Mouse (Mus musculus): ENCODE results near the gene Mindy4. TPM values are rescaled to one million over a fixed set of nuclear protein-coding genes. Genes with fewer than 3 reads are reported as not detected.

Mindy4 gene
- total RNA-seq, 1 experiment from 2014 or later: 5.4 TPM

DNA sequence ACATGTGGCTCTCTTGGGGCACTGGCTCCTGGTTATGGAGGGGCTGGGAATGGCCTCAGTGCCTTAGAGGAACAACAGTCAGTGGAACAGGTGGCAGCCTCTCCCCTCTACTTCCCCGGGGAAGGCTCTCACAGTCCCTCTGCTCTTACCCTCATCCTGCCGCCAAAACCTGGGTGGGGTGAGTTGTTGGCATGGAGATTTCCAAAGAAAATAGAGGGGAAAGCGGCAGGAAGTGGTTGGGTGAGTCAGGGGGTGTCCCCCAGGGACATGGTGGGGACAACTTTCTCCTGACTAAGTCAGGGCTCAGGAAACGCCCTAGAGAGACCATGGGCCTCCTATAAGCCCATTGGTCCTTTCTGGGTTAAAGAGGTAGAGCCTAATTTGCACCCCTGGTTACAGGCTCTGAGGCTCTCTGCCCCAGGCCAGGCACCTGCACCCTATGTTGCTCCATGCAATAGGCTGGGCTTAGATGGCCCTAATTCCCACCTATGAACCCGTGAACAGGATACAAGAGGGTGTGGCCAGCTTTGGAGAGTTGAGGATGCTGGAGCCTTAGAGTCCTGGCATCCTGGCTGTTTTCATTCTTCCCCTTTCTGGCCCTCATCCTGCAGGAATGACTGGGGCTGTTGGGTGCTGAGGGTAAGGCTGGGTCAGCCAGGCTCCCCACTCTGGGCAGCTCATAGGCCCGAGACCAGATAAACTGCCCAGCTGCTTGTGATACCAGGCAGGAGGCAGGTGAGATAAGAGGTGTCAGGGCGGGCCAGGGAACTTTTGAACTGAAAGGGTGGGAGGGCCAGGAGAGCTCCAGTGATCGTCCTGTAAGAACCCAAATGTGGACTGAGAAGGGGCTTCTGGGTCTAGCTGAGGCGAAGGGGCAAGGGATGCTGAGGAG, 136.0 kb downstream of the Mindy4 start:
- DNase-seq: no peak

DNA sequence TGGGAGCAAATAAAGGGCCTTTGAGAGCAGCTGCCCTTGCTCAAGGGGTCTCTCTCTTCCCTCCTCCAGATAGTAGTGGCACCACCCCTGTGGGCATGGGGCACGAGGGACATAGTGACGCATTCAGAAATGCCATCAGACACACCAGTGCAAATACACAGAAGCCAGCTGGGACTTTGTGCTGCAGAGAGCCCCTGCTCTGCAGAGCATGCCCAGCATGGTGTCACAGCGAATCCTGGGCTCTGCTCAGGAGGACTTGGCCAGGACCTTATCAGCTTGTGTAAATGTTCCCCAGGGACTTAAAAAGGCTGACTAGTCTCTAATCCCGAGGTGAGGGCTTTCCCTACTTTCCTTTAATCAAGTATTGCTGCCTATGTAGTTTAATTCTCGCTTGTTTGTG, 138.5 kb downstream of the Mindy4 start:
- DNase-seq: no peak

DNA sequence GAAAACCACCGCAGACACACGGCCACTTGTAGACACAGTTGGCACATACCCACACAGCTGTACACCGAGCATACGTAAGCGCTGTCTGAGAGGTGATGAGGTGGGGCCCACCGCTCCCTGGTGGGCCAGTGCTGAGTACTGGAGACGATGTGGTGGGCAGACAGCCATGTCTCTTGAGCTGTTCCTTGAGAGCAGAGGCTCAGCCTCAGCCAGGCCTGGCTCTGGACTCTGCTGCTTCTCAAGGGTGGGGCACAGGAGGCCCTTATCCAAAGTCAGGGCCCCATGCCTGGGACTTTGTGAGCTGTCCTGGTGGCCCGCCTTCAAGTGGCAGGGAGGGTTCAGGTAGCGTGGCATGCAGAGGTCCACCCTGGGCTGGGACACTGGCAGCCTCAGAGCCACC, 139.1 kb downstream of the Mindy4 start:
- no peak for DNase-seq

DNA sequence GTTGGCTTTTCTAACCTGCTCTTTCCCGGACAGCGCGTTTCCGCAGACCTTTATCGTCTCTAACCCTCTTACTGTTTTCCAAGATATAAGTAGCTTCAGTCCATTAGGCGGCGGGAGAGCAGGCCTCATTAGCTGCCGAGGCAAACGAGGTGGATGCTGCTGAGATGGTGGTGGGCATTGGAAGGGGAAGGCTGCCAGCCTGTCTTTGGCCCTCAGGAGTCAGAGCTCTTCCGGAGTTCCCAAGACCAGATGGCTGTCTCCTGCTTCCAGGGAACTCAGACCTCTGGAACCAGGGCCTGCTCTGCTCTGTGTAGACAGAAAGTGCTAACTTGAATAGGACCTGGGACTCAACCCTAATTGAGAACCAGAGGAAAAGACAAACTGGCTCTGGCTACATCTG, 140.3 kb downstream of the Mindy4 start:
- no peak for DNase-seq

DNA sequence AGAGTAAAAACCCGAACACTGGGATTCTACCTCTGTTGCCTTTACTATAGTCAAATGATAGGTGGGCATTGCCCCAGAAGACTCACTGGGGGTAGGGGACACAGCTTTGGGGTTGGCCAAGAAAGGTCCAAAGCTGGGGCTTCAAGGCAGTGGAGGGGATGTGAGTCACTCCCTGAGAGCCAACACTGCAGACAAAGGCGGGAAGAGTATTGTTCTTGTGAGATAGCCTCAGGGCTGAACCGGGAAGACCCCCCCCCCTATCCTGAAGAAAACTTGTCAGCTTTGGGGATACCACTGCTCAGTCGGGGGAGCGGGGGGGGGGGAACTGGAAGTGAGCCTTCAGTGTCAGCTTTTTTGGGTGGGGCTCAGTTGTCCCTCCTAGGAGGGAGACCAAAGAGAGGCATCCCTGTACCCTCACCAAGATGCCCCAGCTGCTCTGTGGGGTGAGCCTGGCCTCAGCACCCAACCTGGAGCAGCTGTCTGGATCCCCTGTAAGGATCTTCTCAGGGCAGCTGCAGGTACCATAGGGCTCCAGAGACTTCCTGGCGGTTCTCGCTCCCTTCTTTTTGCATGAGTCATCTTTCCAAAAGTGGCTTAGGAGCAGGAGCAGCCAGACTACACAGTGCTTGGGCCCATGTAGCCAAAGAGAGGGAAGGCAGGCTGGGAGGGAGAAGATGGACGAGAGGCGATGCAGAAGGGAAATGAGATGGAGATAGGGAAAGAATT, 141.3 kb downstream of the Mindy4 start:
- DNase-seq: no peak

DNA sequence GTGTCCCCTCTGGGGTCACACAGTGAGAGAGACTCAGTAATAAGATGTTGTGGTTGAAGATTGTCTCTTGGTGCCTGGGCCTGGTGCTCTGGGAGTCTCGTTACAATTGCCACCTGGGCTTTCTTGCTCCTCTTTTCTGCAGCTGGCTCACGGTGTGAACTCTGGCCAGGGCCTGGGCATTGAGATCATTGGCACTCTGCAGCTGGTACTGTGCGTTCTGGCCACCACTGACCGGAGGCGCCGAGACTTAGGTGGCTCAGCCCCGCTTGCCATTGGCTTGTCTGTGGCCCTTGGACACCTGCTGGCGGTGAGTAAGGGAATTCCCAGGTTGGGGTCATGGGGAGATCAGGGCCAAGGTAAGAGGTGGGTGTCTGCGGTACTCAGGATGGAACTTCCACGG, 142.1 kb downstream of the Mindy4 start:
- no peak for DNase-seq

DNA sequence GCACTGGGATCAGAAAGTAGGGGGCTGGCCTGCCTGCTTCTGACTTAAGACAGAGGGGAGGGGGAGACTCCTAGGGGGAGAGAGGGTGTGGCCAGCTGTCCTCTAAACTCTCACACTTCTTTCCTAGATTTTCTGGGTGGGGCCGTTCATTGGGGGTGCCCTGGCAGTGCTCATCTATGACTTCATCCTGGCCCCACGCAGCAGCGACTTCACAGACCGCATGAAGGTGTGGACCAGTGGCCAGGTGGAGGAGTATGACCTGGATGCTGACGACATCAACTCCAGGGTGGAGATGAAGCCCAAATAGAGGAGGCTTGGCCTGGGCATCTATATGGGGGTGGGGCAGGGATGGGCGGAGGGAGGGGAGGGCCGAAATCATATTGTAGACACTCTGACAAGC, 143.3 kb downstream of the Mindy4 start:
- DNase-seq: no peak

DNA sequence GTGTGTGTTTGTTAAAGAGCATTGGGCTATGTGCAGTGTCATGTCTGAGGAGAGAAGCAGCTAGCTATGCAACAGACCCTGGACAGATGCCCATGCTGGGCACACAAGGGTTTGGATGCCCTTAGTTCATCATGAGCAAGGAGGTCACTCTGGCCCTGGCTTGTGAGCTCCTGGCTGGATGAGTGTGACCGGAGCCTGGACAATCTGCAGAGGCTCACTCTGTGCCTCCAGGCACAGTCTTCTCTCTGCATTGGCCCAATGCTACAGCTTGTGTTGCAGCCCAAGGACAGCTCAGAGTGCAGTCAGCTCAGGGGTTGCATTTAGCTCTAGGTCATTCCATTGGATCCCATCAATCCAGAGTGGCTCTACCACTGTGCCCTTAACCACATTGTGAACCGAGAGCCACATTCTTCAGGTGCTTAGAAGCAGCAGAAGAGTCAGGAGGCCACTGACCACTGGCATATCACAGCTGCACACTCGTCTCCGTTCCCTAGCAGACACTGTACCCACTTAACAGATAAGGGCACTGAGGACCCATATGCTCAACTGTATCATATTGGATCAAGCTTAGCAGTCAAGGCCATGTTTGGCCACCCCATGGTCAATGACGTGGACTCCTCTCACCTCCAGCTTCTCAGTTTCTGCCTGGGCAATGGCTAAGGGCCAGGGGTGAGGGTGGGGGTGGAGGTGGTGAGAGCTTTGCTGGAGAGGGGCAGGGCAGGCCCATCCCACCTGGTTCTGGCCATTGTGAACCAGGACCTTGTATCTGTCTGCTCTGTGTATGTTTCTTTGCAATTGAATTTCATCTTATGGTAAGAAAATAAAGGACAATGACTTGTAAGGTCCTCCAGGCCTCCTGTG, 144.8 kb downstream of the Mindy4 start:
- DNase-seq: no peak

DNA sequence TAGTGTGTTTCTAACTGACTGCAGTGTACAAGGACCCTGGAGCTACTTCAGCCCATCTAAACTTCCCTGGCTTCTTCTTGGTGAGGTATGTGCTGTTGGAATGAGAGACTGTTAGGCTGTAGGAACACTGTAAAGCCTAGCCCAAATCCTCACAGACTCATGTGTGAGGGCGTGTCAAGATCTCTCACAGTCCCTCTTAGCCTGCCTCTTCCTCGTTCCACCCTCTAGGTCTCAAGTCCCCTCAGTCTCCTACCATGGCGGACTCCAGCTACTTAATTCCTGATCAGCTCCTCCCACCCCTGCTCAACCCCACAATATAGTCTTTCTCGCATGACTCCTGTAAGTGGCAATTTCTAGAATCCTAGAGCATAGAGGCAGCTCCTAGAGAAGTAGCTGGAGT, 146.0 kb downstream of the Mindy4 start:
- no peak for DNase-seq

DNA sequence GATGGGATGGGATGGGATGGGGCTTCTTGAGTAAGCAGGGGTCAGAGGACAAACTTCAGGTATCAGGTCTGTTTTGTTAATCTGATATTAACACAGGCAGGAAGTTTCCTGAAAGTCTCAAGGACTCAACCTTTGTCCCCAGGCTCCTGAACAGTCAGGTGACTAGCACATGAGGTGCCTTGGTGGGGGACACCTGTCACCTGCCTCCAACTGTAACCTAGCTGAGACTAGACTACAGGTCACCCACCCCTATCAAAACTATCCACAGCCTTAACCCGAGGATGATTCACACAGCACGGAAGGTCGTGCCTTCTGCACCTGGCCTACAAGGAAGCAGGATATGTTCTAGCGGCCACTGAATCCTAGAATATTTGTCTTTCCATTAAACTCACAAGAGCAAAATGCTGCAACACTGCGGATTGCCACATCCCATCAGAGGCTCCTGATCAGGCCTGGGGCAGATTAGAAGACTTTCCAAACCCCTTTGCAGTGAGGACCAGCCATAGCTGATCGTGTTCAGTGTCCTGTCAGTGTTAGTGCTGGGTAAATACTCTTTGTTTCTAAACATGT, 147.3 kb downstream of the Mindy4 start:
- no peak for DNase-seq

DNA sequence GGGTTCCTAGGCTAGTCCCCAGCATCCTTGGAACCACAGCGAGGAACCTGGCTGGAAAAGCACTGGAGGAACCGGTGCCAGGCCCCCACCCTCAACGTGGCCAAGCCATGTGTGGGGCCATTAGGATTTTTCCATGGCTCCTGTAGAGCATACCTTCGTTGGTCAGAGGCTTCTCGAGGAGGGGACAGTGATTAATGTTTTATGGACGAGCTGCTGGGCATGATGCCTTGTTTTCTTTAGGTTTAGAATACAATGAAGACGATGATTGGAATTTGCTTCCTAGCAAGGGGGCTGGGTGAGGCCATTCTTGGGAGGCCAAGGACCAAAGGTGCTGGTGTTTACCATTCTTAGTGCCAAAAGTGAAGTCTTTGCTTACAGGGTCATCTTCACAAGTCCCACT, 148.5 kb downstream of the Mindy4 start:
- DNase-seq: no peak

DNA sequence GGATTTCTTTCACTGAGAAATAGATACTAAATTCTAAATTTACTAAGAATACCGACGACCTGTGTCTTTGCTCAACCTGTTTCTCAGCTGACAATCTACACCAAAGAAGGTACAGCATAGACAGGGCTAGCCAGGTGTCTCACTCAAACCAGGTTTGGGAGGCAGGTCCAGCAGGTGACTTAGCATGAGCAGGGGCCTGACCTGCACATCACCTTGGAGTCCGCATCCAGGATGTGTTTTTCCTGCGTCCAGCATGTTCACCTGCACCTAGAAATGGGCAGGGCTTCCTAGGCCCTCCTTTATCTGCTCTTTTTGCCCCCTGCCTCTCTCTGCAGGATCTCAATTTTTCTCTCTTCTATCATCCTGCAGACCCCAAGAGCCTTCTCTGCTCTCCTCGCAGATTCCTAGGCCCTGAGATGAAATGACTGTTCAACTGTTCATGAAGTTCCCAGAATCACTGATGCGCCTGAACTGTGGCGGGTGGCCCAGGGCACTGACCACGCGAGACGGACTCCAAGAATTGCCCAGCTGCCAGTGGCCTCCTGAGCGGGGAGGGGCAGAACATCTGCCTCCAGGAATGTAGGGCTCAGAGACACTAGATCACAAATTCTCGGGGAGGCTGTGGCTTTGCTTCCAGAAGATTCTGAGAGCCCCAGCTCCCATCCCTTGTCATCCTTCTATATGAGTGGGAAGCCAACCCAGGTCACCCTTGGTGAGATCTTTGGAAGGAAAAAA, 150.7 kb downstream of the Mindy4 start:
- DNase-seq: no peak

DNA sequence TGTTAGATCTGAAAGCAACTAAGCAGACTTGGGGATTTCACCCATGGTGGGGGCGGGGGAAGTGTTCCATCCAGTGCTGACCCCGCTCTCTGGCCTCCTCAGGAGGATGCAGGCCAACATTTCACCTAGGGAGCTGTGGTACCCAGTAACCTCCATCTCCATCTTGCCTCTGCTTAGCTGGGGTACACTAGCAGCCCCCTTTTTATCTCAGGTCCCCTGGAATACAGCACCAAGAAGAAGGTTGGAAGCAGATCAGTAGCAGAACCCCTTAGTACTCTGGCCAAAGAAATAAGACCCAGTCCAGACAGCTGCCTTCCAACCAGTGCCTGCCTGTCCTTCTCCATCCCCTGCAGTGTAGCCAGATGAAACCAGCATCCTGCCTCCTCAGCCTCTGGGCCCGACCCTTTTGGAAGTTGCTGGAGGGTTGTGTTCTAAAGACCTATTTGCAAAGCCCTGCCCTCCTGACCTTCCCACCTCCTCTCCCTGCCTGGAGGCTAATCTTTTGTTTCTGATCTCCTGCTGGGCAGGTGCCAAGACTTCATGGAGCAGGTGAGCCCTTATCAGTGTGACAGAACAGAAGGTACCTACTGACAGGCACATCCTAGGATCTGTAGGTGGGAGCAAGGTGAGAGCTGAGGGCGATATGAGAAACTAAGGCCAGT, 151.4 kb downstream of the Mindy4 start:
- no peak for DNase-seq

DNA sequence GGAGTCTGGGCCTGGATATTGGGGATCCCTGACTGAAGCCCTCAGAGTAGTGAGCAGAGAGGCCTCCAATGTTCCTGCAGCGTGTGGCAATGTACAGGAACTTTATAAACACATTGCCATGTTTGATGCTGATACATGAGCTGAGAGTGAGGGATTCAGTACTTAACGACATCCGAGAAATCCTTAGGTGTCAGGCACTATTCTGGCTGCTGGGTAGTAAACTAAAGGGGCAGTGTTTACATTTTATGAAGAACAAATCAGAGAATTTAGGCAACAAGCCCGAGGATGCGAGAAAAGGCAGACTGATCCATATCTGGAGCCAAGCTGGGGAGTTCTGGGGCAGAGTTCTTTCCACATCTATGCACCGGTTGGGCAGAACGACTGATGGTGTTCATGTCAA, 152.4 kb downstream of the Mindy4 start:
- no peak for DNase-seq

DNA sequence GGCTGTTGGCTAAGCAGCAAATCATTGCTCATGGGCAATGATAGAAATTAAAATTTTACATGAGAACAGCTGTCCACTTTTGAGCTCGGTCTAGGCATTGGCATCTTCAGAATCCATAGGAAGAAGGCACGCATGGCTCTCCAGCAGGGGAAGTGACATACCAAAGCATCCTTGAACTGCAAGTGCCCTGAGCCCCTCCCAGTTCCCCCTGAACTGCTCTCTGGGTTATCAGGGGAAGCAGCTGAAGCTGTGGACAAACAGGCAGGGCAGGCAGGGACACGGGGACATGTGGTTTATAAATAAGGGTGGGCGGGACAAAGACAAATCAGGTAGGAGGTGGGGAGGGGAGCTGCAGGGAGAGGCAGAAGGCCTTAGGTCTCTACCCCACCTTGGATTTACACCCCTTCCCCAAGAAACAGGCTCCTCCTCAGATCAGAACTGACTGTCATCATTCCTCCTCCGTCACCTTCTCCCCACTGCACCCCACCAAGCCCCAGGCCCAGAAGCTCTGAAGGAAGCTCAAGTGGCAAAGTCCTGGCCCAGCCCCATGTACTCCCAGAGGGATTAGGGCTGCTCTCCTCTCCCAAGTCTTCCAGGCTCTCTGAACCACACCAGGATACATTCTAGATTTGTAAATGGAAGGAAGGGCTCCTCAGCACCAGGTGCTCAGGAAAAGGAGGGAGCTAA, 153.0 kb downstream of the Mindy4 start:
- DNase-seq: no peak

DNA sequence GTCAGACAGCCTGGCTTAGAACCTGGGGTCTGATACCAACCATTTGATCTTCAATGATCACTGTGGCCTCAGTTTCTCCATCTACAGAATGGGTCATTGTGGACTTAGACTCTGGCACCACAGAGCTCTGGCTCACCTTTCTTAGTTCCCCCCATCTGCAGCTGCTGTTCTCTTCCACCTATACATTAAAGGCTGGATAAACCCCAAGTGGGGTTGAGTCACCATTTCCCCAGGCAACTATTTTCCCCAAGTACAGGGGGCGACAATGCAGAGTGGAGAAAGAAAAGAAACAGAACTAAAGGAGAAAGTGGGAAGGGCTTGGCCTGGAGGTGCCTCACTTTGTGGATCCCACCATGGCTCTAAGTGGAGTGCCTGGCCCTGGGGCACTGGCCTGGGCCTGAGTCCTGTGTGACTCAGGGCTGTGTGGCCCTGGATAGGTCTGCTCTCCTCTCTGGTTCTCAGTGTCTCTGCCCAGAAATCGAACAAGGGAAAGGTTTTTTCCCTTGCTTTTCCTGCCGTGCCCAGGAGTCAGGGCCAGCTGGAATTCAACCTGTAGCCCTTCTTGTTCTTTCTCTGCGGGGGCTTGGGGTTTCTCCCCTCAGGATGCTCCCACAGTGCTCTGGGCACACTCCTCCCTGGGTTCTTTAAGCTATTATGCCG, 153.9 kb downstream of the Mindy4 start:
- DNase-seq: no peak

DNA sequence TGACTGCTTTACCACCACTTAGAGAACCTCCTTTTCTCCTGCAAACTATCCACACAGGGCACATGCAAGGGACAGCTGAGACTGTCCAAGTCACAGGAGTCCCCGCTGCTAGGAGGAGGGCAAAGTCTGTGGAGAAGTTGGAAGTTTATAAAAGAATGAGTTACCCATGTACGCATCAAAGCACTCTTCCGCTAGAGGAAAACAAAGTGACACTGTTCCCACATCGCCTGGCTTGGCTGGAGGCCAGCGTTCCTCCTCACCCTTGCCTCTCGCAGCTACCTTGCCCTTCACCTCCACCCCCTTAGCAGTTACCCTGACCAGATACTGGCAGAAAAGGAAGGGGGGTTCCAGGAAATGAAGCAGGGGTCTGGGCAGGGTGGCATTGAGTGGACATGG, 154.5 kb downstream of the Mindy4 start:
- peak; percentile 48 for DNase-seq

DNA sequence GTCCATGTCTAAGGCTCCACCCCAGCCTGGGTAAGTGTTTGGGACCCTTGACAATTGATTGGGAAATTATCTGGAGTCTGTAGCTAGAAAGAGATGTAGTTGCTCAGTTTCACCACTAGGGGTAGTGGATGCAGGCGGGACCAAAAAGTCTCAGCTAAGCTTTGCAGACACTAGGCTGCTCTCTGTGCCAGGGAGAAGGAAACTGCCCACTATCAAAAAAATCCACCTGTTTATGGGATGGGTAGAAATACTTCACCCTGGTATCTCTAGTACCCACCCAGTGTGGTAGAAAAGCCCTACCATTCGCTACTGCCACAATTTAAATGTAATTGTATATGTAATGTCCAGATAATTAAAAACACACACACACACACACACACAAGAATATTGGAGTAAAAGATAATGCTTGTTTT, 155.6 kb downstream of the Mindy4 start:
- DNase-seq: no peak

DNA sequence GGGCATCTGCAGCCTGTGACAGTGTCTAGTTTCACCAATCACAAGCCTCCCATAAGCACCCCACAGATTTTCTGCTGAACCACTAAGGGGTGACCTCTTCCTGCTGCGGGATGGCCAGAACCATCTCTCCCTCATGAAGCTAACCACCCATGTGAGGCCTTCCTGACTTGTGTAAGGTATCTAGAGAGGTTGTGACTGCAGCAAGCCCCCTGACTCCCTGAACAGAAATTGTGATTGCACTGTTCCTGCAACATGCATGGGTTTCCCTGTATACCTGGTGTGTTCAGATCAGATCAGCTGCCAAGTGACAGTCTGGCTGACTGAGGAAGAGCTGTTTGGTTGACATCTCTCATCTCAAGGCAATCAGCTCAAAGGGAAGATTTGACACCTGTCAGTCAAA, 159.5 kb downstream of the Mindy4 start:
- DNase-seq: no peak

DNA sequence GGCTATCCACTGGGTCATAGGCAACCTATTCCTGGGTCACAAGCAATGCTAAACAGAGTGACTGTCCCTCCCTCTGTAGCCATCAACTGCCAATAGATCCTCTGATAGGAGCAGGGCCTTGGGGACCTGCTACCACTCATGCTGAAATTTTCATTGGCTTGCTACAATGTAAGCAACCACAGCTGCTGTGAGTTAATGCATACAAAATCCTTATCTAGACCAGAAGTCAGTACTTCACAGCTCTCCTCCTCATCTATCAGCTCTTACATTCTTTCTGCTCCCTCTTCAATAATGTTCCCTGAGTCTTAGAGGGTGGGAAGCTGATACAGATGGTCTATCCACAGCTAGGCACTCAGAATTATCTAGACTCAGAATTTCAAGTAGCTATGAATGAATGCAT, 163.9 kb downstream of the Mindy4 start:
- no peak for DNase-seq
